Mouse (Mus musculus) ovary, postnatal 10 days (tissue): Measurements from ENCODE around the gene Wsb2.
"Not testable (repeated sequence)": the region's sequence is repeated elsewhere in the genome, so short reads cannot be mapped to it uniquely, and the experiment has no call there.

Source experiments
- DNase-seq: peaks from one replicate; pipeline ENCODE4 v3.0.0; 2022; ENCODE audit warnings: low spot score

Gene Wsb2

DNA sequence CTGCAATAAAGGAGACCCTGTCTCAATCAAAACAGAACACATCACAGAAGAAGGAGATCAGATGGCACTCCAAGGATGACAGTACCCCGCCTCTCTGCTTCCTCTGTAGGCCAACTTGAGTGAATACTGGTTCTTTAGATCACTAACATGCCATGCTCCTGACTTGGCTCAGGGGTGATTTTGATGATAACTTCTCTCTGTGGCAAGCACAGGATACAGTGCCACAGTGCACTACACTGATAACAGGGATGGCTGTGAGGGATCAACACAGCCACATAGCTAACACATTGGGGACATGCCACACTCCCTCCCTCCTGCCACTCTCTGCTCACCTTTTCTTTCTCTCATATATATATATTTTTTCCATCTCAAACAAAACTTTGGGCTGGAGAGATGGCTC lies 33.8 kb downstream of the Wsb2 start:
- no peak for DNase-seq

DNA sequence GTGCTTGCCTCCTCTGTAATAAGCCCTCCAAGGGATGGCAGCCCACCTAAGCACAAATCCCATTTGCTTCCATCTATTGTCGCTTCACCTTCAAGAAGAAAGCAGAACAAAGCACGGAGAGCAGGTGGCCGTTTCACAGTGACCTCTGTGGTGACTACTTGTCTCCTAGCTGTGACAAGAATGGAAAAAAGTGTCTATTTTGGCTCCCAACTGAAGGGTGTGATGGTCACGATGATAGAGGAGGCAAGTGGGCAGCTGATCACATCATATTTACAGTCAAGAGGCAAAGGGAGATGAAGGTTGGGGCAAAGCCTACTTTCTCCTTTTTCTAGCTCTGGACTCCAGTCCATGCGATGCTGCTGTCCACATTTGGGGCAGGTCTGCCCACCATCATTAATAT lies 38.7 kb downstream of the Wsb2 start:
- DNase-seq = no peak

DNA sequence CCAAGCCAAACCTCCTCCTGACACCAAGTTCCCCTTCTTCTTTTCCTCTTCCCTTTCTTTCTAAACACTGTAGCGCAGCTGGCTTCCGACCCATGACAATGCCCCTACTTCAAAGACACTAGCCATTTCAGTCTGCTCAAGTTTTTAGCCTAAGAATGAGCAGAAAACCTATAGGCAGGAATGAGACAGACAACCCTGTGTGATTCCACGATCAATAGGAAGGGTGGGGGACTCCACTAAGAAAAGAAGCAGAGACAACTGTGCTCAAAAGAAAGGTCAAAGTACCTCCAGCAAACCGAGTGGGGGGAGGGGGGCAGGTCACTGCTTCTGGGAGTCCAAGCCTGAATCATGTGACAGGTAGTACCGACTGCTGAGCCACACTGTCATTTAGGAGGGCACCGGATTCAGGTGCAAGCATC lies 39.5 kb downstream of the Wsb2 start:
- DNase-seq = no peak

DNA sequence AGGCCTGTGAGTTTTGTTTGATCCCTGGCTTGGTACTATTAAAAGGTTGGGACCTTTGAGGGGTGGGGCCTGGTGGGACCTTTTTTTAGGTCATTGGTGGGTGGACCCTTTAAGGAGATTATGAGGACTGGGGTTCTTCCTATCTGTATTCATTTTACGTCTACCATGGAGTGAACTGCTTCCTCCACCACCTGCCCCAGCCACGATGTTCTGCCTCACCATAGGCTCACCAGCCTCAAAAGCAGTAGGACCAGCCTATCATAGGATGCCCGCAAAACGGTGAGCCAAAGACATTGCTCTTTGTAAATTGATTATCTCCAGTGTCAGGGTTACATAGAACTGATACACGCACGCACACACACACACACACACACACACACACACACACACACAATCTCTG lies 40.3 kb downstream of the Wsb2 start:
- no peak for DNase-seq

DNA sequence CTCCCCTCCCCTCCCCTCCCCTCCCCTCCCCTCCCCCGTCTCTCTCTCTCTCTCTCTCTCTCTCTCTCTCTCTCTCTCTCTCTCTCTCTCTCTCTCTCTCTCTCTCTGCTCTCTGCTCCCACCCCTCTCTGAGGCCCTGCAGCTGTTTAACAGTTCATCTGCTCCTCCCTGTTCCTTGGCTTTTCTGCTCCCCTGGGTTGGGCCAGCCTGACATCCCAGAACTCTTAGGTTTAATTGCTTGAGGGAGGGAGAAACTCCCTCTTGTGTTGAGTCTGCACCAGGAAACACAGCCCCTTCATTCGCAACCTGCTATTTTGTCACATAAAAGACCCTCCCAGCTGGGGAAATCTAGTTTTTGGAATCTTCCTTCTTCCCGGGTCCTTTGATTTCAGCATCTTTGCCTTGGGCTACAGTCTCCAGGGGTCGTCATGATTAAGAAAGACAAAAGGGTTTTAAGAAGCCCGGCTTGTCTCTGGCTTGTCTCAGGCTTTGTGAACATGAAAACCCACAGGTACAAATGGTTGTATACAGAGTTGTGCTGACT lies 41.0 kb downstream of the Wsb2 start:
- DNase-seq = no peak

DNA sequence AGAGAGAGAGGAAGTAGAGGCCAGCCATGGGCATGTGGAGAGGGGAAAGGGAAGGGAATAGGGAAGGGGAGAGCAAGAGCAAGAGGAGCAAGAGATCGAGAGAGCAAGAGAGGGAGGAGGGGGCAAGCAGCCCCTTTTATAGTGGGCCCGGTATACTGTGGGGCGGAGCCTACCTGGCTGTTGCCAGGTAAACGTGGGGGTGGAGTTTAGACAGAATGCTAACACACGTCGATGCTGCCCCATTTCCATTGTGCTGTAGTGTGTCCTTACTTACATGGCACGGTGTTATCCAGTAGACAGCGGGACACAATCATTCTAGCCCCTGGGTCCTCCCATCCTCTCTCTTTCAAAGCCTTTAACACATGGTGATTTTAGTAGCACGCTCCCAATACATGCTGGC lies 42.2 kb downstream of the Wsb2 start:
- no peak for DNase-seq

DNA sequence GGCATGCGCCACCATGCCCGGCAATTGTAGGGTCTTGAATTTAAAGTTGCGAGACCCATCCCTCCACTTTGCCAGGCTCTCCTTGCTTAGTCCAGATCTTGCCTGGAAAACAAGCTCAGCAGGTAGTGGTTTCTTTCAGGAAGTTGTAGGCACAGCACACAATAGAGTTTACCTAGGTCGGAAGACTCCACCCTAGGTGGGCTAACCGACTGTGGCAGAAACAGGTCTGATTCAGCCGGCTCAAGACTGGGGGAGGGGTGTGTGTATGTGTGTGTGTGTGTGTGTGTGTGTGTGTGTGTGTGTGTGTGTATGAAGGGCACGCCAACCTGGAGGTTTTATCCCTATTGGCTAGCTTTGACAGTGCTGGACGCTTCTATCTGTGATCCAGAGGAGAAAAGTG lies 46.5 kb downstream of the Wsb2 start:
- no peak for DNase-seq

DNA sequence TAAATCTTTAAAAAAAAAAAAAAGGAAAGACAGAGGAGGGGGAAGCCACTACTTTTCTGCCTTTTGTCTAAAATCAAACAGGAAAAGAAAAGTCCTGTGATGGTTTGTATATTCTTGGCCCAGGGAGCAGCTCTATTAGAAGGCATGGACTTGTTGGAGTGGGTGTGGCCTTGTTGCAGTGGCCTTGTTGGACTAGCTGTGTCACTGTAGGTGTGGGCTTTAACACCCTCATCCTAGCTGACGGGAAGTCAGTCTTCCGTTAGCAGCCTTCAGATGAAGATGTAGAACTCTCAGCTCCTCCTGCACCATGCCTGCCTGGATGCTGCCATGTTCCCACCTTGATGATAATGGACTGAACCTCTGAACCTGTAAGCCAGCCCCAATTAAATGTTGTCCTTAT lies 47.6 kb downstream of the Wsb2 start:
- DNase-seq = not testable (repeated sequence)

DNA sequence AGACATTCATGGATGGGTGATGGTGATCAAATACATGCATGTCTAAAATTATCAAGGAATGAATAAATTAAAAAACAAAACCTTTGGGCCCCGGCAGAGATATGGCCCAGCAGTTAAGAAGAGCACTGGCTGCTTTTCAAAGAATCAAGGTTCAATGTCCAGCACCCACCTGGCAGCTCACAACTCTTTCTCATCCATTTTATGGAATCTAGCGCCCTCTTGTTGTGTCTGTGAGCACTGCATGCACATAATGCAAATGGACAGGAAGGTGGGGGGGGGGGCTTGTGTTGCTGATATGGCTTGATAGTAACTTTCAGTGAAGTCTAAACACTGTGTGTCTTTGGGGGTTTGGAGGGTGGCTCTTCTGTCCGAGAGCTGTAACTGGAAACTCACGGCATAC lies 51.1 kb downstream of the Wsb2 start:
- no peak for DNase-seq

DNA sequence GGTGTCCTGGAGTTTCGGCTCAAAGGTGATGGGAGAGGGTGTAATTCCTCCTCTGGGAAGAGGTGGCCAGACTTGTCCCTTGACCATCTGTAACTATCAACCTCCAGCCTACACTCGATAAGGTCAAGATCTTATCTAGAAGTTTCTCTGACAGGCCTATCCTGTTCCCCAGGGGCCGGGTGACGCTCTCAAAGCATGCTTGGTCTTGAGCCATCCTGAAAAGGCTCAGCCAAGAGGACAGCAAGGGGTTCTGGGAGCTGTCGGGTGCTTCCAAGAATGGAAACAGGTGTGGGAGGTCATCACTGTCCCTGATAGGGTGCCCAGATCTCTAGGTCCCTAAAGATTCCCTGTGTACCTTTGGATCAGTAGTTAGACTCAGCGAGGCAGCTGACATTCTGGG lies 52.3 kb downstream of the Wsb2 start:
- DNase-seq = no peak

DNA sequence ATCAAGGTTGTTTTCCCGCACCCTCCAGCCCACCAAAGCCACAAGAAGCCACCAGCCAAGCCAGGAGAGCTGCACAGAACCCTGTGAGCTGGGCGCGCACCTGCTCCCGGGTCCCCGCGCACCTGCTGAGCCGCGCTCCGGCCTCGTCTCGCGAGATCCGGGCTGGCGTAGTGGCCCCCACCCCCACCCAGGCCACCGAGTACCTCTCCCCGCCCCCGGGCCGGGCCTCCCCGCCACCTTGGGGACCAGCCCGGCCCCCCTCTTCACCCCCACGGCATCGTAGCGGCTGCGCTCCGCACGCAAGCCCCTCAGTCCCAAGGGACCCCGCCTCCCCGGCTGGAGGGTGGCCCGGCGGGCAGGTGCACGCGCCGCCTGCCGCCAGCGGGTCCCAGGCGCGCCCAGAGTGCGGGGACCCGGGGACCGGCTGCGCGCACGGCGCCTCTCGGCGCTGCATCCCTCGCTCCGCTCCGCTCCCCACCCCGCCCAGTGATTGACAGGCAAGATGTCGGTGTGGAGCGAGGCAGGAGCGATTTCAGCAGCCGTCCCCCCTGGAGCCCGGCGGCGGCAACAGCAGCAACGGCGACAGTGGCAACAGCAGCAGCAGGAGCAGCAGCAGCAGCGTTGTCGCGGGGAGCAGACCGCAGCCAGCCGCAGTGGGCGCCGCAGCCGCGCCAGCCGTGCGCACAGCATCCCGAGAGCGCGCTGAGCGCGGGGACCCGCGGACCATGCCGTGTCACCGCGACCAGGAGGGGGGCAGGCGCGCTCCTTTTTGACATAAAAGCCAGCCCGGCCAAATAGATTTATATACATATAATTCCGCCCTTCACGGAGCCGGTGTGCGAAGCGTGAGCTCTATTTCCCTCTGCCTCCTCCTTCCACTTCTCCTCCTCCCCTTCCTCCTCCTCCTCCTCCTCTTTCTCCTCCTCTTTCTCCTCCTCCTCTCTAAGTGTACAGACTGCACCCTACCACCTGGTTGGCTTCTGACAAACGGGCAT lies 56.7 kb downstream of the Wsb2 start, which contains the start of gene Ksr2:
Gene Ksr2, plus strand, starts transcription at position 494 of the 995 bp plus-strand sequence.
- DNase-seq = no peak

DNA sequence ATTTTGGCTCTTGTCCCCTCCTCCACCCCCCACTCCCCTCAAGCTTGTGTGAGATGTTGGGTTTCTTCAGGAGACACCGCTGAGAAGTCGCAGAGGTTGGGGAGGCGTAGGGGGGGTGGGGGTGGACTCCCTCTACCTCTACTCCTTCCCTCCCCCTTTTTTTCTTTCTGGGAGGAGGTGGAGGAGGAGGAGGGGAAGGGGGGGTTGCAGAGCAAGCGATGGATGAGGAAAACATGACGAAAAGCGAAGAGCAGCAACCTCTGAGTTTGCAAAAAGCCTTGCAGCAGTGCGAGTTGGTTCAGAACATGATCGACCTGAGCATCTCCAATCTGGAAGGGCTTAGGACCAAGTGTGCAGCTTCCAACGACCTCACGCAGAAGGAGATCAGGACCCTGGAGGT lies 57.5 kb downstream of the Wsb2 start:
- DNase-seq = no peak

DNA sequence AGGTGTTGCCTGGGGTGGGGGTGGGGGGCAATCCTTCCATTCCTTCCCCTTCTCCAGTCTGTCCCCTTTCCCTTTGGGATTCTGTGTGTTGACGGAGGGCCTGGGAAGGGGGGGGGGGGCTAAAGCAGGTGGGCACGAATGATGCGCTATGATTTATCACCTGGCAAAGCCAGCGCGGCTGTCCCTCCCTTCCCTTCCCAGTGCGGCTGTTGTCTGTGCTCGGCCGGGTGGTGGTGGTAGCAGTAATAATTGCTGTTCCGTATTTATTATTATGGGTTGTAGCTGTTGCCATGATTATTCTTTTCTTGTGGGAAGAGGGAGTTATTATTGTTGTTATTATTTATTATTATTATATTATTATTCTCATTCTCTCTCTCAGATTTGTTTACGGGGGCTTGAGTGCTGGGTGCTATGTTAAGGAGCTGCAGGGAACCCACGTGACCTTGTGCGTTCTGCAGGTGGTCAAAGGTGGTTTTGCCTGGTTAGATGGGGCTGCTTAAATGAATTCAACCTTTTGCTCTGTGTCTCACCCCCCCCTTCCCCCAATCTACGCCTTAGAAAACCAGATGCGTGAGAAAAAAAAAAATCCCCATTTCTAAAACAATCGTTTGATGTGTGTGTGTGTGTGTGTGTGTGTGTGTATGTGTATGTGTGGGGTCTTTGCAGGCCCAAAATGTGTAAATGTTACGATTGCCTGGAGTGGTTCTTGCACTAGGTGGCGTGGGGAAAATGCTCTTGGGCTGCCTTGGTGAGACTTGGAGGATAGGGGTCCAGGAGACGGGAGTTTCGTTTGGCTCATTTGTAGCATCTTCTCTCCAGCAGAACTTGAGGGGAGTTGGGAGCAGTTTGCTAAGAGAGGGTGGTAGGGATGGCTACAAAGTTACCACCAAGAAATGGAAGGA lies 58.2 kb downstream of the Wsb2 start:
- DNase-seq = no peak

DNA sequence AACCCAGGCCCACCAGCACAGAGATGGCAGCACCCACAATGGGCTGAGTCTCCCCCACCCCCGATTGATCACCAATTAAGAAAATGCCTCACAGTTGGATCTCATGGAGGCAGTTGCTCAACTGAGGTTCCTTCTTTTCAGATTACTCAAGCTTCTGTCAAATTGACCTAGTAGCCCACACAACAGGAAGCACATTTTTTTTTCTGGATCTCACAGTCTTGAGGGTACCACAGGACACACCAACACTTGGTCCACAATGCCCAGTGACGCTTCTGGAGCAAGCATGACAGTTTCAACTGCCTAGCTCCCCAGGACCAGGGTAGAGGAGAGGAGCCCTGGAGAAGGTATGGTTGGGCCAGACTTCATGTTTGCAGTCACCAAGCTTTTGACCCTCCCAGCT lies 60.3 kb downstream of the Wsb2 start:
- no peak for DNase-seq
